ENCODE assay signal across 8 mouse cellular contexts in genomic region chr1:66321631-66322142, GRCm38 (mm10).
DNase-seq lines count a peak whose midpoint lies in the region; ATAC-seq lines count a peak whose summit lies in the region.
"Had no signal": no experiment of that assay in that cellular context is flagged by ENCODE, and none has a peak within 500 bp of the region (broad histone marks: within the 10 kb centered on the region; RNA-seq: fewer than 3 reads in every experiment).

No protein-coding gene starts in this region.

- peak; percentile 61 for DNase-seq in embryo, embryonic 10.5 days (ENCODE audit: low spot score)
- peak; percentile 72 for DNase-seq in left cerebral cortex, postnatal 4 days
- DNase-seq in right cerebral cortex, adult 18-20 months = peak; percentile 83
- no peak for DNase-seq in lung, adult 18-20 months
- no peak for DNase-seq in natural killer cell, adult 2 months (ENCODE audit: low spot score in 2 of 2)

- peak overlapping the region; percentile 33 for H3K4me3 ChIP-seq in hindbrain, embryonic 12.5 days
- H3K4me3 ChIP-seq: lung, embryonic 15.5 days had no signal

- peak; percentile 79 for ATAC-seq in cerebellum, adult (ENCODE audit: insufficient number of reproducible peaks, low FRiP score, low TSS enrichment)
- peak; percentile 87 for ATAC-seq in hindbrain, embryonic 12.5 days (ENCODE audit: low FRiP score)

- peak overlapping the region; percentile 64 for H3K4me2 ChIP-seq in hindbrain, embryonic 12.5 days (replicated peaks)
- H3K4me2 ChIP-seq: lung, embryonic 15.5 days had no signal

- intact Hi-C loops in left cerebral cortex, postnatal 4 days (cut with DNase I) = loop anchor here (2.0 to 10.0 kb wide), 2 partner anchors 145 to 207 kb away; no protein-coding TSS in a partner anchor

- H3K9me3 ChIP-seq in hindbrain, embryonic 12.5 days (replicated peaks) = no peaks in the 10 kb centered on the region
- H3K9me3 ChIP-seq: lung, embryonic 15.5 days had no signal

- no peaks in the 10 kb centered on the region for H3K27me3 ChIP-seq in hindbrain, embryonic 12.5 days
- H3K27me3 ChIP-seq: lung, embryonic 15.5 days had no signal

- H3K4me1 ChIP-seq in hindbrain, embryonic 12.5 days = peaks cover 32% of the 10 kb centered on the region
- H3K4me1 ChIP-seq: lung, embryonic 15.5 days had no signal

- no peaks in the 10 kb centered on the region for H3K36me3 ChIP-seq in hindbrain, embryonic 12.5 days
- H3K36me3 ChIP-seq: lung, embryonic 15.5 days had no signal

- peak overlapping the region; percentile 67 for H3K9ac ChIP-seq in hindbrain, embryonic 12.5 days
- H3K9ac ChIP-seq: lung, embryonic 15.5 days had no signal

- WGBS in hindbrain, embryonic 12.5 days = 25% methylated on average over 15 of the region's 15 CpGs

- H3K27ac ChIP-seq in hindbrain, embryonic 12.5 days = peak overlapping the region; percentile 93
- H3K27ac ChIP-seq: lung, embryonic 15.5 days had no signal

Comparison
In these comparisons a context has a peak if more than half of its experiments do, and no peak if none do; other contexts are left out.
1. DNase-seq: peak in embryo, embryonic 10.5 days (single experiment), left cerebral cortex, postnatal 4 days (single experiment) and right cerebral cortex, adult 18-20 months (single experiment); none in lung, adult 18-20 months (0 of 2) and natural killer cell, adult 2 months (0 of 2).